Mouse (Mus musculus): Measurements from ENCODE around the gene Glis2. TPM values are rescaled to one million over a fixed set of nuclear protein-coding genes. Genes with fewer than 3 reads are reported as not detected.

Gene Glis2
- polyA plus RNA-seq, 1 experiment, result 29.6 TPM

- Histone ChIP-seq H3ac (ENCODE audit: control insufficient read depth, insufficient read length) (no peak overlapping the region), H3K4me3 (no peak overlapping the region), H3K4me2 (ENCODE audit: low read depth) (no peak overlapping the region), H3K36me3 (ENCODE audit: control insufficient read depth, insufficient read depth) (peaks cover 36% of the 10 kb centered on the region), H3K79me2 (ENCODE audit: control insufficient read depth, insufficient read depth) (no peaks in the 10 kb centered on the region), H3K27me3 (ENCODE audit: control insufficient read depth, insufficient read depth, insufficient read length) (no peaks in the 10 kb centered on the region)
- TF ChIP-seq MAX (IDR thresholded peaks at IDR 0.05; ENCODE audit: low read depth) (no peak), REST (IDR thresholded peaks at IDR 0.05; ENCODE audit: insufficient read depth, insufficient read length) (no peak), TCF12 (IDR thresholded peaks at IDR 0.05; ENCODE audit: insufficient read depth, poor library complexity, severe bottlenecking) (no peak), USF1 (IDR thresholded peaks at IDR 0.05; ENCODE audit: low read depth) (no peak), CEBPB (IDR thresholded peaks at IDR 0.05; ENCODE audit: insufficient read depth, poor library complexity, severe bottlenecking) (no peak), SRF (IDR thresholded peaks at IDR 0.05; ENCODE audit: control insufficient read depth, insufficient read length, low read depth) (no peak), POLR2AphosphoS2 (IDR thresholded peaks at IDR 0.05; ENCODE audit: insufficient read length, low read depth) (no peak), MYOG (IDR thresholded peaks at IDR 0.05; ENCODE audit: control insufficient read depth in 1 of 3, insufficient read depth in 1 of 3, insufficient read length in 2 of 3, low read depth in 2 of 3) (no peak), TCF3 (IDR thresholded peaks at IDR 0.05; ENCODE audit: insufficient read length, low read depth) (no peak), MYOD1 (IDR thresholded peaks at IDR 0.05; ENCODE audit: control insufficient read depth in 1 of 3, insufficient read length in 2 of 3, low read depth in 2 of 3) (no peak), E2F4 (IDR thresholded peaks at IDR 0.05; ENCODE audit: insufficient read depth) (no peak)
Measured at GRCm38 (mm10) chr16:4670317-4670716, 75.8 kb downstream of the Glis2 start.

DNA sequence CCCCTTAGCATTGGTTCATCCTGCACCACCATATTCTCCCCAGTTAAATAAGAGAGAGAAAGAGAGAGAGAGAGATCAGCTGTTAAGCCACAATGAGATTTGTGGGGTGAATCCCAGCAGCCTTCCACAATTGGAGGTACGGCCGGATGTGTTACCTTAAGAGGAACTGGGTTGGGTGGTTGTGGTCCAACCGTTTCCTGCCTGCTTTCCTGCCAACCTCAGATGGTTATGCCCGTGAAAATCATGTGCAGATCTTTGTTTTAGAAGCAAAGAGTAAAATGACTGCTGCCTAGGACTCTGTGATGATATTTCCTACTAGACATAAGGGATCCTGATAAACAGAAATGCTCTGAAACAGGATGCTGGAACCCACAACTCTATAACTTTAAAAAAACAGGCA is 79.6 kb downstream of the Glis2 start:
- H3K4me2 ChIP-seq (ENCODE audit: low read depth), result no peak overlapping the region
- no peaks in the 10 kb centered on the region for H3K79me2 ChIP-seq (ENCODE audit: control insufficient read depth, insufficient read depth)
- H3K4me3 ChIP-seq, result no peak overlapping the region
- peaks cover 43% of the 10 kb centered on the region for H3K36me3 ChIP-seq (ENCODE audit: control insufficient read depth, insufficient read depth)
- no peak overlapping the region for H3ac ChIP-seq (ENCODE audit: control insufficient read depth, insufficient read length)
- no peak for TF ChIP-seq SRF (IDR thresholded peaks at IDR 0.05; ENCODE audit: control insufficient read depth, insufficient read length, low read depth)
- no peak for TF ChIP-seq MAX (IDR thresholded peaks at IDR 0.05; ENCODE audit: low read depth)
- TF ChIP-seq TCF12 (IDR thresholded peaks at IDR 0.05; ENCODE audit: insufficient read depth, poor library complexity, severe bottlenecking), result no peak
- no peak for TF ChIP-seq TCF3 (IDR thresholded peaks at IDR 0.05; ENCODE audit: insufficient read length, low read depth)
- TF ChIP-seq MYOD1 (IDR thresholded peaks at IDR 0.05; ENCODE audit: control insufficient read depth in 1 of 3, insufficient read length in 2 of 3, low read depth in 2 of 3), result no peak
- no peak for TF ChIP-seq REST (IDR thresholded peaks at IDR 0.05; ENCODE audit: insufficient read depth, insufficient read length)
- no peak for TF ChIP-seq E2F4 (IDR thresholded peaks at IDR 0.05; ENCODE audit: insufficient read depth)
- no peak for TF ChIP-seq MYOG (IDR thresholded peaks at IDR 0.05; ENCODE audit: control insufficient read depth in 1 of 3, insufficient read depth in 1 of 3, insufficient read length in 2 of 3, low read depth in 2 of 3)
- no peak for TF ChIP-seq POLR2AphosphoS2 (IDR thresholded peaks at IDR 0.05; ENCODE audit: insufficient read length, low read depth)
- TF ChIP-seq CEBPB (IDR thresholded peaks at IDR 0.05; ENCODE audit: insufficient read depth, poor library complexity, severe bottlenecking), result no peak
- no peak for TF ChIP-seq USF1 (IDR thresholded peaks at IDR 0.05; ENCODE audit: low read depth)
- no peak for TF ChIP-seq POLR2A (IDR thresholded peaks at IDR 0.05; ENCODE audit: insufficient read length, low read depth)
- no peaks in the 10 kb centered on the region for H3K27me3 ChIP-seq (ENCODE audit: control insufficient read depth, insufficient read depth, insufficient read length)

Other genes starting within 250 kb of the Glis2 start
- 4.6 TPM for gene Adcy9, start 174.2 kb upstream of the Glis2 start, polyA plus RNA-seq (2012; fragmentation: generic; extraction: Trizol)
- gene Srl, start 52.9 kb upstream of the Glis2 start, polyA plus RNA-seq (2012; fragmentation: generic; extraction: Trizol), result 381 TPM
- 4.0 TPM for gene Tfap4, start 34.9 kb upstream of the Glis2 start, polyA plus RNA-seq (2012; fragmentation: generic; extraction: Trizol)
- gene Pam16, start 30.3 kb downstream of the Glis2 start, polyA plus RNA-seq (2012; fragmentation: generic; extraction: Trizol), result 98.6 TPM
- gene Vasn, start 45.2 kb downstream of the Glis2 start, polyA plus RNA-seq (2012; fragmentation: generic; extraction: Trizol), result 34.7 TPM
- gene Dnaja3, start 45.3 kb downstream of the Glis2 start, polyA plus RNA-seq (2012; fragmentation: generic; extraction: Trizol), result 69.5 TPM
- gene Coro7, start 85.1 kb downstream of the Glis2 start, polyA plus RNA-seq (2012; fragmentation: generic; extraction: Trizol), result 15.2 TPM
- 13.3 TPM for gene Nmral1, start 124.6 kb downstream of the Glis2 start, polyA plus RNA-seq (2012; fragmentation: generic; extraction: Trizol)
- gene Hmox2, start 131.6 kb downstream of the Glis2 start, polyA plus RNA-seq (2012; fragmentation: generic; extraction: Trizol), result 46.7 TPM
- 44.9 TPM for gene Cdip1, start 195.6 kb downstream of the Glis2 start, polyA plus RNA-seq (2012; fragmentation: generic; extraction: Trizol)
- gene 4930562C15Rik, start 240.7 kb downstream of the Glis2 start, polyA plus RNA-seq (2012; fragmentation: generic; extraction: Trizol), result 0.08 TPM

Measured in myocyte (in vitro differentiated cells).